Mouse (Mus musculus) CD4-positive, CD25-positive, alpha-beta regulatory T cell, adult 9 weeks (primary cell): ENCODE results near the gene Wdfy3. TPM values are rescaled to one million over a fixed set of nuclear protein-coding genes. Genes with fewer than 3 reads are reported as not detected.

Experiments
- polyA plus RNA-seq: library from polyadenylated mRNA; unstranded; fragments of 100-300 nt; shearing (Covaris generic); gene quantifications from one replicate; pipeline ENCODE4 v1.2.1, GENCODE M21; 2017

Gene Wdfy3
- 0.12 TPM for polyA plus RNA-seq

DNA sequence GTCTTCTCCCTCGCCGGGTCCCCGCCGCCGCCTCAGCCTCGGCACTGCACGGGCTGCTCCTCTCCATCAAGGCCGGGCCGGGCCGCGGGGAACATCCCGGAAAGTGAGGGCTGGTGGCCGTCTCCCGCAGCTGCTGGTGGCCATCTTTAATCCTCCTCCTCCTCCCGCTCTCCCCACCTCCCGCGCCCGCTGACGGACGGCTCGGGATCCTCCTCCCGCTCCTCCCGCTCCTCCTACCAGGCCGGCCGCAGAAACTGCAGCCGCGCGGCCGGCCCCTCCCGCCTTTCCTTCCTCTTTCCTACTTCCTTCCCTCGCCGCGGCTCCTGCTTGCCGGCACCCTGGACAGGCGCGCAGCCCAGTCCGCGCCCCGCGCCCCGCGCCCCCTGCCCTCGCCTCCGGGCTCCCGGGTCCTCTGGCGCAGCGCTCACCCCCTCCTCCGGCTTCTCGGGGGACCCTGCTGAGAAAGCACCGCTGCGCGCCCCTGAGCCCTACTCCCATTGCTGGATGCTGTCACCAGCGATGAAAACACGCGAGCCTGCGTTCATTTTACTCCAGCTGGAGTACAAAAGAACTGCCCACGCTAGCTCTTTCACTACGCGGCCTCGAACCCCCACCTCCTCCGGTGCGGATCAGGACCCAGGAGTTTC is at the start of gene Wdfy3:
TSS of gene Wdfy3 (minus strand) at position 155 of the 647 bp plus-strand sequence.

